Comparison of ENCODE assay signal across 10 mouse cellular contexts in the genomic region with DNA sequence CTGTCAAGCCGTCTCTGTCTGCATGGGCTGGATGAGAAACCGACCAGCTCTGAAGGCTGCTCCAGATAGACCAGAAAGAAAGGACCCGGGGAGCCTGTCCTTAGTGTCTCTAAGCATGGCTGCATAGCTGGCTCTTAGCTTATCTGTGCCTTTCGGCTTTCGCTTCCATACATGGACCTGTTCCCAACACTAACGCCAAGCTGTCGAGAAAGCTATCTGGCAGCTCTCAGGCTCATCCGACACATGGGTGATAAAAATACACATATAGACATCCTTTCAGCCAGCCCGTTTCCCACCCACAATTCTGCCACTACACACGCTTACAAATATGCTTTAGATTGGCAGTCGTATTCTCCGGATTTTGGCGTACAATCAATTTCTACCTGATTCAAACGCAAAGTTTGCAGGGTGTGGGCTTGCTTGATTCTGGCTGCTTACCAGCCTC. TPM values are rescaled to one million over a fixed set of nuclear protein-coding genes. Genes with fewer than 3 reads are reported as not detected.
DNase-seq lines count a peak whose midpoint lies in the region; ATAC-seq lines count a peak whose summit lies in the region.
"Had no signal": no experiment of that assay in that cellular context is flagged by ENCODE, and none has a peak within 500 bp of the region (broad histone marks: within the 10 kb centered on the region; RNA-seq: fewer than 3 reads in every experiment).

A gene (minus strand): TSS at position 67 of the 445 bp plus-strand sequence.

- intact Hi-C loops in heart, postnatal 14 days (cut with DNase I) = no loop called here

- H3K4me1 ChIP-seq in kidney, embryonic 14.5 days (ENCODE audit: control insufficient read depth, insufficient read depth, low read length) = no peaks in the 10 kb centered on the region
- H3K4me1 ChIP-seq in stomach, embryonic 16.5 days (ENCODE audit: control insufficient read depth, insufficient read depth, low read length) = no peaks in the 10 kb centered on the region
- H3K4me1 ChIP-seq: embryonic facial prominence, embryonic 15.5 days; midbrain, embryonic 12.5 days had no signal

- H3K36me3 ChIP-seq in kidney, embryonic 14.5 days (ENCODE audit: control insufficient read depth, insufficient read depth, low read length) = no peaks in the 10 kb centered on the region
- no peaks in the 10 kb centered on the region for H3K36me3 ChIP-seq in stomach, embryonic 16.5 days (ENCODE audit: control insufficient read depth, insufficient read depth, low read length)
- H3K36me3 ChIP-seq: embryonic facial prominence, embryonic 15.5 days; midbrain, embryonic 12.5 days had no signal

- no peak within 1 kb of the TSS for H3K4me2 ChIP-seq in kidney, embryonic 14.5 days (replicated peaks; ENCODE audit: low read depth, low read length)
- no peak within 1 kb of the TSS for H3K4me2 ChIP-seq in stomach, embryonic 16.5 days (ENCODE audit: low read depth, low read length)
- H3K4me2 ChIP-seq: embryonic facial prominence, embryonic 15.5 days; midbrain, embryonic 12.5 days had no signal

- H3K4me3 ChIP-seq in kidney, embryonic 14.5 days (ENCODE audit: low read length) = no peak within 1 kb of the TSS
- peak within 1 kb of the TSS; percentile 7 for H3K4me3 ChIP-seq in stomach, embryonic 16.5 days (replicated peaks; ENCODE audit: low read length)
- H3K4me3 ChIP-seq: embryonic facial prominence, embryonic 15.5 days; midbrain, embryonic 12.5 days had no signal

- WGBS in kidney, embryonic 14.5 days = 90% methylated on average over 14 of the region's 14 CpGs
- 72% methylated on average over 14 of the region's 14 CpGs for WGBS in stomach, embryonic 16.5 days

- no peaks in the 10 kb centered on the region for H3K9me3 ChIP-seq in kidney, embryonic 14.5 days (ENCODE audit: control insufficient read depth, low read length)
- H3K9me3 ChIP-seq in stomach, embryonic 16.5 days (replicated peaks; ENCODE audit: control insufficient read depth, low read length) = no peaks in the 10 kb centered on the region
- H3K9me3 ChIP-seq: embryonic facial prominence, embryonic 15.5 days; midbrain, embryonic 12.5 days had no signal

- no peak for ATAC-seq in kidney, embryonic 14.5 days (ENCODE audit: low FRiP score, low TSS enrichment)
- no peak for ATAC-seq in stomach, embryonic 16.5 days (ENCODE audit: insufficient read depth, low FRiP score)

- H3K9ac ChIP-seq in kidney, embryonic 14.5 days (ENCODE audit: low read depth, low read length) = no peak within 1 kb of the TSS
- H3K9ac ChIP-seq in stomach, embryonic 16.5 days (ENCODE audit: low read length) = no peak within 1 kb of the TSS
- H3K9ac ChIP-seq: embryonic facial prominence, embryonic 15.5 days; midbrain, embryonic 12.5 days had no signal

- no peak within 1 kb of the TSS for H3K27ac ChIP-seq in kidney, embryonic 14.5 days (ENCODE audit: low read depth, low read length)
- no peak within 1 kb of the TSS for H3K27ac ChIP-seq in stomach, embryonic 16.5 days (ENCODE audit: low read length)
- H3K27ac ChIP-seq: embryonic facial prominence, embryonic 15.5 days; midbrain, embryonic 12.5 days had no signal

- H3K27me3 ChIP-seq in kidney, embryonic 14.5 days (ENCODE audit: control insufficient read depth, insufficient read depth, low read length) = no peaks in the 10 kb centered on the region
- H3K27me3 ChIP-seq in stomach, embryonic 16.5 days (ENCODE audit: control insufficient read depth, insufficient read depth, low read length) = no peaks in the 10 kb centered on the region
- H3K27me3 ChIP-seq: embryonic facial prominence, embryonic 15.5 days; midbrain, embryonic 12.5 days had no signal

- no peak for DNase-seq in kidney, postnatal 10 days
- DNase-seq in frontal cortex, postnatal 10 days (ENCODE audit: low spot score in 2 of 2) = peak; percentile 45 to 66
- DNase-seq in heart, postnatal 14 days = peak; percentile 32 to 60
- DNase-seq in left cerebral cortex, adult 8-10 months (ENCODE audit: low spot score in 2 of 2) = peak; percentile 37 to 81
- DNase-seq in urinary bladder, postnatal 4 days (ENCODE audit: low spot score in 2 of 2) = no peak
- no peak for DNase-seq in lung, adult 18-20 months

RNA-seq across cellular contexts. Expression of the gene that starts here (rescaled TPM):
- polyA plus RNA-seq in kidney, embryonic 14.5 days (2014; fragmentation: Nextera tagmentation; extraction: Ambion mirVana) = 11.2 and 21.0 TPM in 2 replicates
- total RNA-seq in heart, postnatal 14 days (2021) = 100 to 1,000 TPM; 367 to 433 TPM
- 100 to 1,000 TPM; 229 to 279 (median 254) TPM for total RNA-seq in left cerebral cortex, adult 8-10 months (2022)
- polyA plus RNA-seq in stomach, embryonic 16.5 days (2015; fragmentation: Nextera tagmentation; extraction: Ambion mirVana) = 5.5 and 6.6 TPM in 2 replicates

Comparison
In these comparisons a context has a peak if more than half of its experiments do, and no peak if none do; other contexts are left out.
1. DNase-seq: peak in frontal cortex, postnatal 10 days (2 of 2), heart, postnatal 14 days (2 of 2) and left cerebral cortex, adult 8-10 months (2 of 2); none in kidney, postnatal 10 days (single experiment), urinary bladder, postnatal 4 days (0 of 2) and lung, adult 18-20 months (0 of 2).